Mouse (Mus musculus) small intestine, adult 2 months (tissue): ENCODE results near the gene Ttn.

Experiments used
- CTCF ChIP-seq: fragments of 200-500 bp; IDR thresholded peaks from 2 replicates; pipeline ENCODE4 v1.5.1; 2012; ENCODE audit warnings: low read depth, mild to moderate bottlenecking, control low read depth, inconsistent platforms, low read length, moderate library complexity, mixed read lengths; ENCODE audit not compliant: insufficient replicate concordance, insufficient read length; ENCODE audit errors: extremely low read depth
- POLR2A ChIP-seq: fragments of 200-500 bp; IDR thresholded peaks from 2 replicates; pipeline ENCODE4 v1.6.1; 2012; ENCODE audit warnings: low read depth, mild to moderate bottlenecking, control low read depth, inconsistent platforms, low read length, moderate library complexity

GRCm38 (mm10) chr2:76784171-76784570, 198.2 kb downstream of the Ttn start:
- TF ChIP-seq CTCF (no peak), POLR2A (no peak)
